Mouse (Mus musculus) retina, postnatal 7 days (tissue): Measurements from ENCODE around the gene Padi4.

Experiments used
- DNase-seq: peaks from one replicate; pipeline ENCODE4 v3.0.0-alpha.2; 2012; ENCODE audit warnings: low read depth, low spot score

Gene Padi4

DNA sequence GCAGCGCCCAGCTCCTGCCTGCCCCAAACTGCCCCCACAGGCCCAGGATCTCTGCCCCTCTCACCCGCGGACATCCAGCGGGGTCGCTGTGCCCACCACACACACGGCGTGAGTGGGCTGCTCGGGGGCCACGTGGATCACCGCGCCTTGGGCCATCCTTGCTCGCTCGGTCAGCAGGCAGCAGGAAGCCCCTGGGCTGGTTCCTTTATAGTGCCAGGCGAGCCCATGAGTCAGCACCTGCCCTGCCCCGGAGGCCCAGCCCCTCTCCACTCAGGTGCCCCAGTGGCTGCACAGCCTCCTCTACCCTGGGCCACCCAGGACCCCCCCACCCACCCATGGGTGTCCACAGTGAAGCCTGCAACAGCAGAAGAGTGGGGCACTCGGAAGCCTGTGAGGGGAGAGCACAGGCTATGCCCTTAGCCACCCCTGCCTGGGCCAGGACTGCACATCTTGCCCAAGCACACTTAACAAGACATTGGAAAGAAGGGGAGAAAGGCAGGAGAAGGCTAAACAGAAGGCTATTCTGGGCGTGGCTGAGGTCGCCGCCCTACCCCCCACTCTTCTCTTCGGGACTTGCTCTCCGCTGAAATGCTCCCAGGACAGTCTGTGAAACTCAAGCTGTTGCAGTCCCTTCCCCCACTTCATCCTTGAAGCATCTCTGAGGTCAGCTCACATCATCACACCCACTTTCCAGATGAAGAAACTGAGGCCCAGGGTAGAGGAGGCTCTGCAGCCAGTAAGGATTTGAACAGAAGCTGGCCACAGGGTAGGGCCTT is at the start of gene Padi4:
Padi4 (minus strand) TSS at position 212 of the 776 bp plus-strand sequence.
- no peak for DNase-seq

DNA sequence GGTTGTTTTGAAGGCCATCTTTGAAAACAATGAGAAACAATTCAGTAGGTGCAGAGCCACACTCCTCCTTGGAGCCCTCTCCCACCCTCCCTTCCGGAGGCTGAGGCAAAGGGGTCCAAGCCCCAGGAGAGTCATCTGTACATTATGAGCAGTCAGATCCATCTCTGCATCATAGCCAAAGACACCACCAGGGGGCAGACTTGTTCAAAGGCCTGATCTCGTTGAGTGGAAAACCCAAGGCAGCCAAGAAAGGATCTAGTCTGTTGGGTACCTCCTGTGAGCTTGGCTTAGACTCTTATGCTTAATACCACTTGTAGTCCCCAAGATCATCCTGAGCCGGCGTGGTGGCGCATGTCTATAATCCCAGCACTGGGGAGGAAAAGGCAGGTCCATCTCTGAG is 48.0 kb upstream of the Padi4 start:
- peak; percentile 51 for DNase-seq

DNA sequence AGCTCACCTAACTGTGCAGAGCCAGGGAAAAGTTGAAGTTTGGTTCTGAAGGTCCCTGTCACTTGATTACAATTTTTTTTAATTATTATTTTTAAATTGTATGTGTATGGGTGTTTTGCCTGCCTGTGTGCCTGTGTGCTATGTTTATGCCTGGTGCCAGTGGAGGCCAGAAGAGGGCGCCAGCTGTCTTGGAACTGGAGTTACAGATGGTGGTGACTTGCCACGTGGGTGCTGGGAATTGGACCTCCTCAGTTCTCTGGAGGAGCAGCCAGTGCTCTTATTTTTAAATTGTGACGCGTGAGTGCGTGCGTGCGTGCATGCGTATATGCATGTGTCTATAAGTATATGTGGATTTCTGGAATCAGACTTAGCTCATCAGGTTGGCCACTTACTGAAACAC is 43.4 kb upstream of the Padi4 start:
- DNase-seq: no peak

DNA sequence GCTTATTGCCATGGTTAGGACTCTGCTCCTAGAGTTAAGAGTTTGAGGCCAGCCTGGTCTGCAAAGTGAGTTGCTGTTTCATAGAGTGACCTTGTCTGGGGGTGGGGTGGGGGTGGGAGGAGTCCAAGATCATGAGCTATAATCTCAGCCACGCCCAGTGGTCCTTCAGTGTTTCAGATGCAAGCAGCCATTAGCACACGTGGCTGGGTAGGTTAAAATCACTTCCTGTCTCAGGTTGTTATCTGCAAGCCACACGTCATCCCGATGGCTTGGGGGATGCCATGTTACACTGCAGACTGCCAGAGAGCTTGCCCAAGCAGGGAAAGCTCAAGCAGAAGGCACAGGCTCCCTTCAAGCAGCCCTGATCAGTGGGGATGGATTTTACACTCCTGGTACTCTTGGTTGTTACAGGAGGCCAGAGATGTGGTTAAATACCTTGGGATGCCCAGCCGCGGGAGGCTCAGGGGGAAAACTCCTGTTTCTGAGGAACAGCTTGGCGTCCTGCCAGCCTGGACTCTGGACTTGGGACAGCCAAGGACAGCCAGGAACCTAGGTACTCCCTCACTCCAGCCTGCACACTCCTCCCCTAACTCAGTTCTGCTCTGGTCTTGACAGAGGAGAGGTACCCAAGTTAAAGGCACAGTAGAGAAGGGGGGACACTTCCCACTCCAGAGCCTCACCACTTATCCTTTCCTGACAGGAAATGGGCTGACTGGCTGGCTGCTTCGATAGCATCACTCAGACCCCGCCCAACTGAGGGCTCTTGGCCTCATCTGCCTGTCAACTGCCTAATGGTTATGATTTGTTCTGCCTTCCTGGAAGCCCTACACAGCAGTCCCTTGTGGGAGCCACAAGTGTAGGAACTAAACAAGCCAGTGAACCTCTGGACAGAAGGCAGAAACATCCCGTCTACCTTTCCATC is 42.2 kb upstream of the Padi4 start:
- DNase-seq: no peak

DNA sequence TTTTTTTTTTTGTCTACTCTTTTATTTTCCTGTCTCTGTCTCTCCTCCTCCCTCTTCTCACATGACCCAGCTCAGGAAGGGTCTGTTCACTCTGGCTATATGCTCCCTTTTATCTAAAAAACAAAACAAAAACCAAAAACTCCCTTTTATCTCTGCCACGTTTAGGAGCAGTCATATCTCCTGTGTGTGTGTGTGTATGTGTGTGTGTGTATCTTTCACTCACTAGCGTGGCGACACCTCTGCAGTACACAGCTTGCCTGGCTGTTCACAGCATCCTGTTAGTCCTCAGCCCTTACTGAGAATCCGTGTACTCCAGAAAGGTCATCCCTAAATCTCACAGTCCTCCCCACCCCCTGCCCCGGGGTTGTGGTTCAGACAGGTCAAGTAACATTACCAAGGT is 41.5 kb upstream of the Padi4 start:
- DNase-seq: no peak

DNA sequence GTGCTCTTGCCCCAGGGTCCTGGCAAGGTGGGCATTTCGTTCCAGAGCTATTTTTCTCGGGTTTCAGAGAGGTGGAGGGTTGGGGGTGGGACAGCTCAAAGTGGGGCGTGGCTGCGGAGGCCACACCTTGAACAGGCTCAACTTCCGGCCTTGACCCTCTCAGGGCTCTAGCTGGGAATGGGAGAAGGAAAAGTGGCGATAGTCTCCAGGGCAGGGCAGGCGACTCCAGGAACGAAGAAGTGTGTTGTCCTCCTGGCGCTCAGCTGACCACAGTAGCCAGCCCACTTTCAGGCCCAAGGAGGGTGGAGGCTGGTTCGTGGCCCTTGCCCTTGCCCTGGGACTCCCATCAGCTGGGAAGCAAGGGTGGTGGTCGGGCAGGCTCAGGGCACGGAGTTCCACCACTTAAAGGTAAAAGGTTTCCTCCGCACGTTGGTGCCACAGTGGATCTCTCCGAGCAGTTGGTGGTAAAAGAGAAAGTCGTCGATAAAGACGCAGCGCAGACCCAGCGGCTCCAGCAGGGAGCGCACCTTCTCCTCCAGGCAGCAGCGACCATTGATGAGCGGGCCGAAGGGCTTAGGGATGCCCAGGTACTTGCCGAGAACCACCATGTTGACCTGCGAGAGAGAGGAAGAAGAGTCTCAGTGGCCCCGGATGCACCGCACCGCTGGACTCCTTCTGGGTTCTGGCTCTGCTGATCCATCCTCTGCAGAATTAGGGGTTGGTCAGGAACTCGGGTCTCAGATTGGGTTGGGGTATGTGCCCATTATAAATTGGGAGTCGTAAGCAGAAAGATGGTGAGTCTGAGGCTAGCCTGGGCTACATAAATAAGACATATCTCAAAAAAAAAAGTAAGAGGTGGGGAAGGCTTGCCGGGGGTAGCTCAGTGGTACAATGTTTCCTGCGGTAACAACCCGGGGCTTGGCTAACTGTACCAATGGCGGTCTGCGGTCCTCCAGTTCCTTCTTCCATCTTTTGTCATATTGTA is 40.5 kb upstream of the Padi4 start:
- no peak for DNase-seq

DNA sequence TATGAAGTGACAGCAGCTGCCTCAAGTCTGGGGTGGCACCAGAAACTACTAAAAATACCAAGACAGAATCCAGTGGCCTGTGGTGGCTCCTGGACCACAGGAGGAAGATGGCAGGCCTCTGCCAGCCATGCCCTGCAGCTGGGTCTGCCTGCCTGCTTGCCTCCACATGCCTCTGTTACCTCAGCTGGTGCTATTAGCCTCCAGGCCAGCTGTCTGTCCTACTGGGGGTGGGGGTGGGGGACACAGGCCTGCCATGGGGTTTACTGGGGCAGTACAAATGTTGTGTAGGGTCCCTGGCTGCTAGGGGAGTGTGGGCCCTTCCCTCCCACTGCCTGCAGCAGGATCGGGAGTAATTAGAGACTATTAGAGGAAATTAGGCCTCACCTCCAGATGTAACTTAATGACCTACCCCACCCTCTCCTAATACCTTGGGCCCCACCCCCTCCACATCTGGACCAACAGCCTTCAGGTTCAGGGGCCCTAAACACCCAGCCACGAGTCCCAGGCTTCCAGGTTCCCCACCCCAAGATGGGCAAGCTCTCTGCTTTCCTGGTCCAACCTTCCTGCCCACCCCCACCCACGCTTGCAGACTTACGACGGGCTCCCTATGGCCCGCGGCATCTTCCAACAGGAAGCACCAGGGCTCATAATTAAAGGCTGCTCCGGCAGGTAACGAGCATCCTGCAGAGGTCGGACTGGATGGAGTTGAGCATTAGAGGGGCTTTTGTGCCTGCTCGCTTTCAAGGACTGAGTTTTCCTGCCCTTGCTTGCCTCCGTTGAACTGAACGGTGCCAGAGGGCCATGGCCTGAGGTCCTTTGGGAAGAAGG is 39.5 kb upstream of the Padi4 start:
- DNase-seq: no peak

DNA sequence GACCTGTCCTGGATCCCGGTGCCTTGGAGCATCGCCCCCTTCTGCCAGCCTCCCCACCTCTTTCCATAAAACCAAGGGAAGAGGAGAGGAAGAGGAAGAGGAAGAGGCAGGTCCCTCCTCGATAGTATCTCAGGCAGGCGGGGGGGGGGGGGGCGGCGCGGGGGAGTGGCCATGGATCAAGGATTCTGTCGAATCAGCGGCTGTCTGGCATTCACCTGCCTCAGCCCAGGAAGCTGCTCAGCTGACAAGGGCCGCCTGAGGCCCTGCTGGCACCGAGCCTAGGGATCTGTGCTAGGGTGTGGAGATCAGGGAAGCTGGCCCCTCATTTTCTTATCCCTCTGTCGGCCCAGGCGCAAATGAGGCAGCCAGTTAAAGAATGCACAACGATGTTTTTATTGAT is 38.6 kb upstream of the Padi4 start:
- peak; percentile 23 for DNase-seq

DNA sequence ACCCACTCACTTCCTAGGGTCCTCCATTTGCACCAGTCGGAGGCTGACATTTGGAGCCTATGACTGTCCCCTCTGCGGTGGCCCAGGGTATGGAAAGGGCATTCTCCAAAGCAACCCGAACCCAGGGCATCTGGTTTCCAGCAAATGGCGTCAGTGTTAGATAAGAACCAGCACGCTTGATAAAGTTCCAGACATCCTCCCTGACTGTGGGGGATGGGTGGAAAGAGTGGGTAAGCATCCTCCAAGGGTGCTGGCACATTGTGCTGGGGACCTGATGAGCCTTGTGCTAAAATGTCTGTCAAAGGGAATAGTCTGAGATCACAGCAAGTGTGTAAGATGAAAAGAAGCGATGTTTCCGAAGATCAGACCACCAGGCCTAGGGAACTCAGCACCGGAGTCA is 38.2 kb upstream of the Padi4 start:
- DNase-seq: no peak

DNA sequence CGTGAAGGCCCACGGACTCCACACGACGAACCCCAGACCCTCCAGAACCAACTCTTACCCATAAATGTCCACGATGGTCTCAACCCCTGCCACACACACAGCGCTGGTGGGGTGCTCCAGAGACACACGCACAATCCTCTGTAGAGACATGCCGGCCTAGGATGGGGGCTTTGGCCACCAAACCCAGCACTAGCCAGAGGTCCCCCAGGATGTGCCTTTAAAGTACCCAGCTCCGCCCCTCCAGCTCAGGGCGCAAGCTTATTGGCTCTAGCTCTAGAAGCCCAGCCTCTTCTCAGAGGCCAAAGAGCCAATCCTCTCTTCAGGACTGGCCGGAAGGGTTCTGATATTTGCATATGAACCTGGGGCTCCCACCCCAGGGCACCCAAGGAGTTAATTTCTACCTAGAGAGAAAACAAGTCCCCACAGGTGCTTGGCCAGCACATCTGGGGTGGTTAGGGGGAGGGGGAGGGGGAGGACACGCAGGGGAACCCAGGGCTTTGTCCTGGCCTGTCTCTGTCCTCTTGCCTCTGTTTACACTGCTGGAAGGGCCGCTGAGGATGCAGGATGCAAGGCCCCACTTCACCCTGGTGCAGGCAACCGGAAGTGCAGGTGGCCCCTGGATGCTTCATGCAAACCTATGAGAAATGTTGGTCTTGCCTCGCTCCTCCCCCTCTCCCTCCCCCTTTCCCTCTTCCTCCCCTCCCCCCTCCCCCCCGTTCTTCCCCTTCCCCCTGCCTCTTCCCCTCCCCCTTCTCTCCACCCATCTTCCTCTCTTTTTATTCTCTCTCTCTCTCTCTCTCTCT is 36.6 kb upstream of the Padi4 start, which contains the start of gene Padi3:
Padi3 (minus strand) TSS at position 191 of the 803 bp plus-strand sequence.
- DNase-seq: no peak

DNA sequence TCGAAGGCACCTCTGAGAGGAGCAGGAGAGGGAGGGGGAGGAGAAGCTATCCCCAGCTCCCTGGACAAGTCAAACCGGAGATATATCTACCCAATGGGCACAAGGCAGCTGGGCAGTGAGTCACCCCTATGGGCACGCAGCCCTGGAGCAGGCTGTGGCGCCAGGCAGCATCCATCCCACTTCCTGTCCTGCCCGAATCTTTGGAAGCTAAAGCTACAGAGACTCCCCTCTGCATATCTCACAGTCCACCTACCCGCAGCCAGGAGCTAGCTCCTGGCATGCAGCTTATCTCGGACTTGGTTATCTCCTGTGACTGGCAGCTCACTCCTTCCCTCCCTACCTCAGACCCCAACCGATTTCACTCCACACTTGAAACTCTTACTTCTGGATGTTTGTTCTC is 35.1 kb upstream of the Padi4 start:
- no peak for DNase-seq

DNA sequence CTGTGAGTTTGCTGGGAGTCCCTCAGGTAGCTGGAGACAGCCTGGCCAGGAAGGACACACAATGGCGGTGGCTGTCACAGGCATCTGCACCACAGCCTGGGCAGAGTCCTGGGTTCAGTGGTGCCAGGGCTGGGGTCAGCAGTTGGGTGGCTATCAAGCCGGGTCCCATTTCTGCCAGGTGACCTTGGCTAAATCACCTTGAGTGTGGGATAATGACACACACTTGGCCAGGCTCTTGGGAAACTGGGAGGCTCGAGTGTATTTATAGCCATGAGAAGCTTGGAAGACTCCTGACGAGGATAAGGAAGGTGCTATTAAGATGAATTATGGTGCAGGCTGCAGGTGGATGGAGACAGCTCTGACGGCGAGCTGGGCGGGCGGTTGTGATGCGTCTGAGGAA is 30.6 kb upstream of the Padi4 start:
- DNase-seq: no peak

DNA sequence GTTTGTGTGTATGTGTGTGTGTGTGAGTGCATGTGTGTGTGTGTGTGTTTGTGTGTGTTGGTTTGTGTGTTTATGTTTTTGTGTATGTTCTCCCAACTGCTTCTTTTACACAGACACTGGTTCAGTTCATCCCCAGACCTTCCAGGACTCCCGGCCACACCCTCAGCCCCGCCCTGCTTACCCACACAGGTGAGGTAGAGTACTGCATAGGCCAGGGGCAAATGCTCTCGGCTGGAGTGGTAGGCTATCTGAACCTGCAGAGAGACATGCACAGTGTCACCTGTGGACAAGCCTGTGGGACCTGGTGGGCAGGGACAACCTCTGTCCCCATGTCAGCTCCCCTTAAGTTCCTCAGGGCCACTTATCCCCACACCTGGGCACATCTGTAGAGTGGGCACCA is 27.3 kb upstream of the Padi4 start:
- DNase-seq: no peak

DNA sequence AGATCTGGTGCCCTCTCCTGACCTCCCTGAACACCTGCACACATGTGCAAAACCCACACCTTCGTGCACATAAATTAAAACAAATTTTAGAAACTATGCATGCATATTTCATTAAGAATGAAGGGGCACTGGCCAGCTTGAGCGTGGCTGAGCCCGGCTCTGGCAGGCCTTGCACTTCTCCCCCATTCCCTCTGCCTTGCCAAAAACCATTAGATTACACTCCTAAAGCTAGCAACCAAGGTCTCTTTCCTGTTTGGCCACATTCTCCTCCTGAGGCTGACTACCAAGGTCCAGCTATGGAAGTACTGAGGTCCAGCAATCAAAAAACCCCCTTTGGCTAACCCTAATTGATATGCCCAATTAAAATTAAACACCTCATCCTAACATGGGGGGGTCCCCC is 22.8 kb upstream of the Padi4 start:
- no peak for DNase-seq

DNA sequence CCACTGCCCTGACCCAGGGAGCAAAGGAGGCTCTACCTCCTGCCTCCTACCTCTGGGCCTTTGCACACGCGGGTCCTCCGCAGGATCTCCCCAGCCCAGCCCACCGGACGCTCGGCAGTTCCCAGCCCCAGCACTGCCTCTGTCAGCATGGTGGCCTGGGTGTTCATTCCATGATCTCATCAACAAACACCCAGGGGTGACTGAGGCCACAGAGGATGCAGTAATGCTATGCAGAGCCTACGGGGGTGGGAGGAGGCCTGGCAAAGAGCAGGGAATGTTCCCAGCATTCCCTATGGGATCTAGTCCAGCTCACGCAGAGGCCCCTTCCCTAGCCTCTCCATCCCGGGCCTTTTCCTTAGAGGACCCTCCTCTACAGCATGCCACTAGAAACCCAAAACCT is 20.6 kb upstream of the Padi4 start:
- no peak for DNase-seq

DNA sequence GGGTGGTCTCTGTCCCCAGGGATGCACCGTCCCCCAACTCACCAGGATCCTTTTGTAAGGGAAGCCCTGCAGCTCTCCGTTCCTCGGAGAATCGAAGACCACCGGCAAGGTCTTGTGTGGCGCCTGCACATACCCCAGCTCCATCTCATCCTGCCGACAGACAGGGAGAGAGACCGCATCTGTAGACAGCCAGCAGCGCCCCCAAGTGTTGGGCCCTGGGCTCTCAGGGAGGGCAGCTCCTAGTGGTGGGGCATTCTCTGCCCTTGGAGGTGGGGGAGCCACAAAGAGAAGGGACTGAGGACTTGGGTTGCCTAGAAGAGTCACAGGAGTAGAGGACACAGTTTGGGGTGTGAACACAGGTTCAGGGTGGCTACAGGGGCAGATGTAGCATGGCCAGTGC is 19.8 kb upstream of the Padi4 start:
- DNase-seq: no peak

DNA sequence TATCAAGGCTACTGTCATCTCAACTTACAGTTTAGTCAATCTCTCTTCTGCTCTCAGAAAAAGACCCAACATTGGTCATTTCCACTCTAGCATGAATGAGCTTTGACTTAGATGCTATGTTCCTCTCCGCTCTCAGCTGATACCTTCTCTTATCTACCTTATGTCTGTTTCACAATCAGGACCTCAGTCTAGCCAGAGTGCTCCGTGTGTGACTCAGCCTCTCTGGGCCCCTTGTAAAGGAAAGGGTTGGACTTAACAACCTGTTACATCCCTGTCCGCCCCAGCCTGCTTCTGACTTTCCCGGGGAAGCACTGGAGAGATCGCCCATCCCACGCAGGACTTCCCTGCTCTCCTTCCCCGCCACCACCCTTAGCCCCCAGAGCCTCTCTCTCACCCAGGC is 18.5 kb upstream of the Padi4 start:
- no peak for DNase-seq

DNA sequence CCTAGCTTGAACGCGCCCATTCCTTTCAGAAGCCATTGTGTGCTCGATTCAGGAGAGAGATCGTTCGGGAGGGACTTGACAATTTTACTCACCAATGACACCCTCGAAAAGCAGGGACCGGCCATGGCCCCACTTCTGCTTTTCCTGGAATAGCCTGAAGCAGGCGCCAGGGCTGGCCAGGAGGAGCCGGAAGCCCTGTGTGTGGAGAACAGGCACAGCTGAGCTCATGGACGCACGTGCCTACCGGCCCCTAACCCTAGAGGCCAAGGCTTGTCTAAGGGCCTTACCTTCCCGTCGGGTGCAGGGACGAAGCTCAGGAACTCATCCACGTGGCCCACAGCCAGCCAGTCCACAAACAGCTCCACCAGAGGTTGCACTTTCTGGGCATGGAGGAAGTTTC is 17.0 kb upstream of the Padi4 start:
- no peak for DNase-seq

DNA sequence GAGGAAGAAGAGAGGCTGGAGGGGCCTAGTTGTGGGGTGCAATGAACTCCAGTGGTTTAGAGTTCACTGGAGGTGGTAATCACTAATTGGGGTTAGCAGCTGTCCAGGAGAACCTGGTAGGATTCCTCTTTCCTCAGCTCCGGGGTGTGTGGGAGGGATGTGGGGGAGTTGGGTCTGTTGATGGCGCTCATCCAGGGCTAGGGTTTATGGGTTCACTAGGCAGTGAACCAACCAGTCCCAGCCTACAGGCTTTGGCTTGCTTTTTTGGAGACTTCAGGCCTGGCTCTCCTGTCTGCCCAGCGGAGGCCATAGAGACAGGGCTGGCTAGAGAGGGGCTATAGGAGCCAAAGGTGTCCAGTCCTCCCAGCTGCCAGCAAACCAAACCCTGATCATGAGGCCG is 15.9 kb upstream of the Padi4 start:
- no peak for DNase-seq

DNA sequence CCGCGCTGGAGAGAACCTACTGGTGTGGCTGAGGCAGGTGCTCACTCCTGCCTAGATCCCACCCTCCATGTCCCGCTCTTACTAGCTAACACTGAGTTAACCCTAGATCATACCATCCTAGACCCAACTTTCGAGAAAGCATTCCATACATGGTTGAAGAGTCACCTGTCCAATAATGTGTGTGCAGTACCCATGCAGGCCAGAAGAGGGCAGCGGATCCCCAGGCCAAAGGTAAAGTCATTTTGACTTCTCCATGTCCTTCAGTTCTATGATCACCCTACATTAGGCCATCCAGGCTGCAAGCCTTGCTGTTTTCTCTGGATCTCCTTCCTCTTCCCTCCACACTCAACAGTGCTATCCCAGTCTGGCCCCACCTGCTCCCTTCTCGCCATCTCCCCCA is 14.9 kb upstream of the Padi4 start:
- DNase-seq: peak; percentile 59
